Mouse (Mus musculus) midbrain, embryonic 13.5 days (tissue): ENCODE data around the gene Tubb1. TPM values are rescaled to one million over a fixed set of nuclear protein-coding genes. Genes with fewer than 3 reads are reported as not detected.

ENCODE experiments used
- ATAC-seq: fragments of 200-750 bp; cut with Nextera tagmentation; 2 replicates; pipeline ENCODE4 v1.8.0; 2017; ENCODE audit warnings: mild to moderate bottlenecking, moderate TSS enrichment, moderate library complexity
- H3K27ac ChIP-seq: fragments of 300-500 bp; sonication (generic); 2 replicates; pipeline ENCODE4 v1.5.1; 2015; ENCODE audit warnings: inconsistent platforms, mild to moderate bottlenecking, moderate library complexity
- H3K27me3 ChIP-seq: fragments of 300-500 bp; sonication (generic); 2 replicates; pipeline ENCODE4 v1.6.1; 2015; ENCODE audit warnings: mild to moderate bottlenecking, inconsistent platforms
- H3K36me3 ChIP-seq: fragments of 300-500 bp; sonication (generic); 2 replicates; pipeline ENCODE4 v1.6.1; 2015; ENCODE audit warnings: mild to moderate bottlenecking, inconsistent platforms
- H3K4me1 ChIP-seq: fragments of 300-500 bp; sonication (generic); replicated peaks from 2 replicates; pipeline ENCODE4 v1.6.1; 2015; ENCODE audit warnings: inconsistent platforms
- H3K4me2 ChIP-seq: fragments of 300-500 bp; sonication (generic); replicated peaks from 2 replicates; pipeline ENCODE4 v1.6.1; 2015; ENCODE audit warnings: moderate library complexity, mild to moderate bottlenecking, inconsistent platforms
- H3K4me3 ChIP-seq: fragments of 300-500 bp; sonication (generic); replicated peaks from 2 replicates; pipeline ENCODE4 v1.5.1; 2015; ENCODE audit warnings: mild to moderate bottlenecking, inconsistent platforms
- H3K9ac ChIP-seq: fragments of 300-500 bp; sonication (generic); replicated peaks from 2 replicates; pipeline ENCODE4 v1.6.1; 2015; ENCODE audit warnings: mild to moderate bottlenecking, inconsistent platforms
- H3K9me3 ChIP-seq: fragments of 300-500 bp; sonication (generic); 2 replicates; pipeline ENCODE4 v1.6.1; 2016; ENCODE audit warnings: mild to moderate bottlenecking, inconsistent platforms
- WGBS: fragments of 180-500 bp; shearing (Covaris S2); methylation state at CpG from one replicate; pipeline ENCODE4 v1.1.7; 2015; 5-methylcytosine and 5-hydroxymethylcytosine counted together
- polyA plus RNA-seq: library from polyadenylated mRNA; unstranded; fragments of >200 nt; fragmentation: Nextera tagmentation; extraction: Ambion mirVana; gene quantifications from 2 replicates; pipeline ENCODE4 v1.2.1, GENCODE M21; 2015

Tubb1 gene
- polyA plus RNA-seq, 1 experiment from 2014 or later: 1.5 TPM

DNA sequence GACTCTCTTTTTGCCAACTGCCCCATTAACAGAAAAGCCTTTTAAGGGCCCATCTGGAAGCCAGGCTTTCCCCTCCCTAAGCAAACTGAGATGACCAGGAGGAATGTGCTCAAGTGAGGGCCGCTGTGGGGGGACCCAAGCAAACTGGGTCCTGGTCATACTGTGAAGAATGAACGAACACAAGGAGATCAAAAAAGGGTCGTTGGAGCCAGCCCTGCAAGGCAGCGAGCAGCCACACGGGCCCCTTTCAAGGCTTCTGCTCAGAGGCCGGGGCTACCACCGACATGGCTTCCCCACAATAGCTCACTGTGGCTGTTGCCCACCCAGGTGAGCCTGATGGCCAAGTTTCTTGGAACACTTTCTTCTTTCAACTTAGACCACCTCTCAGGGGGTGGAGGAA lies 4.0 kb upstream of the Tubb1 start:
- no peak overlapping the region for H3K27ac ChIP-seq
- H3K4me2 ChIP-seq: no peak overlapping the region
- H3K9ac ChIP-seq: no peak overlapping the region
- H3K27me3 ChIP-seq: no peaks in the 10 kb centered on the region
- no peaks in the 10 kb centered on the region for H3K36me3 ChIP-seq
- 64% methylated on average over 7 of the region's 7 CpGs for WGBS
- no peaks in the 10 kb centered on the region for H3K4me1 ChIP-seq
- H3K9me3 ChIP-seq: no peaks in the 10 kb centered on the region
- H3K4me3 ChIP-seq: no peak overlapping the region
- ATAC-seq: 0 out of 2 replicates have a peak, but pooled peaks have one; percentile 25

- no peaks in the 10 kb centered on the region for H3K4me1 ChIP-seq
- no peak overlapping the region for H3K27ac ChIP-seq
- no peak overlapping the region for H3K9ac ChIP-seq
- H3K4me3 ChIP-seq: no peak overlapping the region
- 40% methylated on average over 8 of the region's 8 CpGs for WGBS
- no peaks in the 10 kb centered on the region for H3K36me3 ChIP-seq
- H3K27me3 ChIP-seq: no peaks in the 10 kb centered on the region
- H3K4me2 ChIP-seq: no peak overlapping the region
- no peaks in the 10 kb centered on the region for H3K9me3 ChIP-seq
- ATAC-seq: no peak
Measured at GRCm38 (mm10) chr2:174446905-174447304, 3.6 kb upstream of the Tubb1 start.

DNA sequence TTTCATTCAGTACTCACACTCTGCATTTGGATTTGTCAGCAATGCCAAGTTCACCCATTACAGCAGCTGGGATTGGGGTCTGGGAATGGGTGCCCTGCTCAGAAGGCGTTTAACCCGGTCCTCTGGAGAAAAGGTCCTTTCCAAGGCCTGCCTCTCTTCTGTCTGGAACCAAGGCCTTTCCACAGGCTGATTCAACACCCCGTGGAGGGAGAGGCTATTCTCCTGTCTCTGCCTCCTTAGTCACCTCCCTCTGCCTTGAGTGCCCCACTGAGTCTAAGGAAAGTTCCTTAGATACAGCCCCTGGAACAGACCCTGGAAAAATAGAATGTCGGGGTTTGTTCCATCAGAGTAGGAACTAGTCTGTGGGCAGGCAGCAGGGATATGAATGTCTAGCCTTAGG lies 2.1 kb upstream of the Tubb1 start:
- H3K27ac ChIP-seq: no peak overlapping the region
- H3K36me3 ChIP-seq: no peaks in the 10 kb centered on the region
- no peaks in the 10 kb centered on the region for H3K4me1 ChIP-seq
- H3K9ac ChIP-seq: no peak overlapping the region
- H3K4me2 ChIP-seq: no peak overlapping the region
- no peak for ATAC-seq
- WGBS: 83% methylated on average over 4 of the region's 4 CpGs
- H3K9me3 ChIP-seq: no peaks in the 10 kb centered on the region
- no peaks in the 10 kb centered on the region for H3K27me3 ChIP-seq
- no peak overlapping the region for H3K4me3 ChIP-seq

DNA sequence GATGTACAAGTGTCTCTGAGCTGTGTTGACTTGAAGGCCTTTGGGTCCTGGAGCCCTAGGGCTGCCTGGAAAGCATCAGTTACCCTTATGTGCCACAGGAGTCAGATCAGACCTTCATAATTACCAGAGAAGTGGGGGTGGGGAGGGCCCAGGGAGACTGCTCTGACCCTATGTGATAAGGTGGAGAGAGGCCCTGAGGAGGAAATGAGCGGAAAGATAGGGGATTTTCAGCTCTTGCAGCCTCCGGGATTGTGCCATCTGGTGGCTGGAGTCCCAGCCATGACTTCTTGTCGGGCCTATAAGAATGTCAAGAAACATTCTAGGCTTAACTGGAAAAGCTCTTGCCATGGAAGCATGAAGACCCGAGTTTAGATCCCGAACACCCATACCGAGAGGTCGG lies 3.2 kb downstream of the Tubb1 start:
- H3K4me1 ChIP-seq: 0 out of 2 replicates have a peak, but pooled peaks cover 4% of the 10 kb centered on the region
- H3K27ac ChIP-seq: no peak overlapping the region
- no peaks in the 10 kb centered on the region for H3K36me3 ChIP-seq
- H3K4me3 ChIP-seq: no peak overlapping the region
- no peak overlapping the region for H3K9ac ChIP-seq
- no peak for ATAC-seq
- 73% methylated on average over 7 of the region's 7 CpGs for WGBS
- no peaks in the 10 kb centered on the region for H3K27me3 ChIP-seq
- H3K9me3 ChIP-seq: no peaks in the 10 kb centered on the region
- H3K4me2 ChIP-seq: no peak overlapping the region

GRCm38 (mm10) chr2:174459365-174459764 lies 8.9 kb downstream of the Tubb1 start:
- H3K27me3 ChIP-seq: no peaks in the 10 kb centered on the region
- H3K4me3 ChIP-seq: no peak overlapping the region
- H3K36me3 ChIP-seq: peaks cover 28% of the 10 kb centered on the region
- ATAC-seq: no peak
- no peaks in the 10 kb centered on the region for H3K9me3 ChIP-seq
- no peak overlapping the region for H3K27ac ChIP-seq
- WGBS: 72% methylated on average over 2 of the region's 2 CpGs
- no peak overlapping the region for H3K9ac ChIP-seq
- no peak overlapping the region for H3K4me2 ChIP-seq
- peaks cover 23% of the 10 kb centered on the region for H3K4me1 ChIP-seq

GRCm38 (mm10) chr2:174463370-174463769 lies 12.9 kb downstream of the Tubb1 start:
- no peaks in the 10 kb centered on the region for H3K9me3 ChIP-seq
- no peaks in the 10 kb centered on the region for H3K27me3 ChIP-seq
- peak overlapping the region; percentile 73 for H3K9ac ChIP-seq
- peak; percentile 32; the same call in 1 of the 2 replicates for ATAC-seq
- peaks cover 22% of the 10 kb centered on the region for H3K4me1 ChIP-seq
- 0 out of 2 replicates have a peak overlapping the region, but pooled peaks have one; percentile 49 for H3K27ac ChIP-seq
- peak overlapping the region; percentile 79 for H3K4me3 ChIP-seq
- WGBS: 42% methylated on average over 10 of the region's 10 CpGs
- peaks cover 50% of the 10 kb centered on the region for H3K36me3 ChIP-seq
- peak overlapping the region; percentile 79 for H3K4me2 ChIP-seq

- peak within 1 kb of the TSS; percentile 79 for H3K4me2 ChIP-seq
- H3K9me3 ChIP-seq: no peaks in the 10 kb centered on the region
- peaks cover 18% of the 10 kb centered on the region for H3K4me1 ChIP-seq
- ATAC-seq: peak; percentile 100
- H3K27me3 ChIP-seq: no peaks in the 10 kb centered on the region
- H3K4me3 ChIP-seq: peak within 1 kb of the TSS; percentile 79
- H3K9ac ChIP-seq: peak within 1 kb of the TSS; percentile 73
- H3K27ac ChIP-seq: 0 out of 2 replicates have a peak within 1 kb of the TSS, but pooled peaks have one; percentile 49
- 2% methylated on average over 48 of the region's 48 CpGs for WGBS
- H3K36me3 ChIP-seq: peaks cover 56% of the 10 kb centered on the region
Measured at GRCm38 (mm10) chr2:174463789-174464523, 13.5 kb downstream of the Tubb1 start, which contains the start of gene Atp5e. Gene Atp5e, minus strand, starts transcription at chr2:174464105.

- Histone ChIP-seq H3K27ac (no peak overlapping the region), H3K9ac (no peak overlapping the region), H3K4me2 (no peak overlapping the region), H3K9me3 (no peaks in the 10 kb centered on the region), H3K4me1 (peaks cover 16% of the 10 kb centered on the region), H3K4me3 (no peak overlapping the region), H3K27me3 (no peaks in the 10 kb centered on the region), H3K36me3 (peaks cover 36% of the 10 kb centered on the region)
- WGBS: 86% methylated on average over 4 of the region's 4 CpGs
- no peak for ATAC-seq
Measured at GRCm38 (mm10) chr2:174470333-174470732, 19.8 kb downstream of the Tubb1 start.

DNA sequence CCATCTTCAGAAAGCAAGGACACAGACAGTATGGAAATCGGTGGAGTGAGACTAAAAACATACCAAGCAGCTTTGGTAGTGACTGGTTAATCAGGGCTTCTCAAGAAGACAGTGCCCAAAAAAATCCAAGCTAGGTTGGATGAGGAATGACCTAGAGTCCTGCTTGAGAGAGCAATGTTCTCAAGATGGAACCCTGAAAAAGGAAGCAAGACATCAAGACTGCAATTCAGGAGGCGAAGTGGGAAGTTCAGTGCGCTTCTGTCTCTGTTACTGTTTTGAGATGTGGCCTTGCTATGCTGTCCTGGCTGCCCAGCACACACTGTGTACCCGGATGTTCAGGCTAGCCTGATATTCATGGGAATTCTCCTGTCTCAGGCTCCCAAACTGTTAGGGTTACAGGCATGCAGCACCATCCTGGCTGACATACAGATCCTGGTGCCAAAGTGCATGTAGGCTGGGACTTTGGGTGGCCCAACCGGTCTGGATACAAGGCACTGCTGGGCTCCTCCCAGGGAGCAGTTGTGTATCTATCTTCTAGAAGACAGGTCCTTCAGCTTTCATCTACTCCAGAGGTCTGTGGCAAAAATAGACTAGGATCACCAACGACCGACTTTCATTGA lies 20.4 kb downstream of the Tubb1 start:
- Histone ChIP-seq H3K4me3 (no peak overlapping the region), H3K4me2 (no peak overlapping the region), H3K4me1 (peaks cover 16% of the 10 kb centered on the region), H3K36me3 (peaks cover 31% of the 10 kb centered on the region), H3K9ac (no peak overlapping the region), H3K27me3 (no peaks in the 10 kb centered on the region), H3K9me3 (no peaks in the 10 kb centered on the region), H3K27ac (no peak overlapping the region)
- no peak for ATAC-seq
- 95% methylated on average over 7 of the region's 7 CpGs for WGBS

DNA sequence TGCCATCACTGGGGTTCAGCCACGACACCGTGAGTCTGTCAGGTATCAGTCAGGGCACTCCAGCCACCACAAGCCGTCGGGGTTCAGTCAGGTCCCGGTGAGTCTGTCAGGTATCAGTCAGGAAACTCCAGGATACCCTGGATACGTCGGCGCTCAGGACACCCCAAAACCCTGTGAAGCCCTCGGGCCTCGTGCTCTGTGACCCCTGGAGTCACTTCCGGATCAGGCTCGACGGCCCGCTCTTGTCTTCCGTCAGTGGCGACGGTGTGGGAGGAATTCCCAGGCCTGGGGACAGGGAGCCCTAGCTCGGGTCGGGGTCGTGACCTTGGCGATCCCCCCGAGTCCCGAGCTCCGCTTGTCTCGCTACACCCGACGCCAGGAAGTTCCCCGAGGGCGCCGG lies 21.9 kb downstream of the Tubb1 start:
- WGBS: 8% methylated on average over 28 of the region's 30 CpGs
- Histone ChIP-seq H3K9ac (peak overlapping the region; percentile 80), H3K36me3 (peaks cover 20% of the 10 kb centered on the region), H3K27me3 (no peaks in the 10 kb centered on the region), H3K27ac (peak overlapping the region; percentile 56; the same call in 1 of the 2 replicates), H3K4me1 (peaks cover 16% of the 10 kb centered on the region), H3K4me3 (peak overlapping the region; percentile 75), H3K4me2 (peak overlapping the region; percentile 74), H3K9me3 (no peaks in the 10 kb centered on the region)
- ATAC-seq: no peak; the same call in 1 of the 2 replicates

- peak within 1 kb of the TSS; percentile 56; the same call in 1 of the 2 replicates for H3K27ac ChIP-seq
- WGBS: 1% methylated on average over 53 of the region's 53 CpGs
- H3K4me1 ChIP-seq: peaks cover 16% of the 10 kb centered on the region
- H3K36me3 ChIP-seq: peaks cover 17% of the 10 kb centered on the region
- H3K27me3 ChIP-seq: no peaks in the 10 kb centered on the region
- ATAC-seq: peak; percentile 98
- peak within 1 kb of the TSS; percentile 75 for H3K4me3 ChIP-seq
- peak within 1 kb of the TSS; percentile 74 for H3K4me2 ChIP-seq
- H3K9me3 ChIP-seq: no peaks in the 10 kb centered on the region
- H3K9ac ChIP-seq: peak within 1 kb of the TSS; percentile 80
Measured at GRCm38 (mm10) chr2:174472818-174473549, 22.5 kb downstream of the Tubb1 start, which contains the start of gene Prelid3b. Gene Prelid3b, minus strand, starts transcription at chr2:174473081.

- Histone ChIP-seq H3K9me3 (no peaks in the 10 kb centered on the region), H3K36me3 (peaks cover 11% of the 10 kb centered on the region; the same call in 1 of the 2 replicates), H3K9ac (peak overlapping the region; percentile 50), H3K27me3 (no peaks in the 10 kb centered on the region), H3K27ac (no peak overlapping the region), H3K4me2 (peak overlapping the region; percentile 74), H3K4me1 (peaks cover 16% of the 10 kb centered on the region), H3K4me3 (peak overlapping the region; percentile 75)
- no peak for ATAC-seq
- 91% methylated on average over 5 of the region's 5 CpGs for WGBS
Measured at GRCm38 (mm10) chr2:174473550-174473927, 23.0 kb downstream of the Tubb1 start.
